Mouse (Mus musculus) stomach, embryonic 16.5 days (tissue): ENCODE results near the gene Mybbp1a. TPM values are rescaled to one million over a fixed set of nuclear protein-coding genes. Genes with fewer than 3 reads are reported as not detected.
A peak's percentile ranks its signal among the peaks of the same experiment; 100 is the strongest.

ENCODE experiments used
- ATAC-seq: fragments of 200-750 bp; cut with Nextera tagmentation; 2 replicates; pipeline ENCODE4 v1.8.0; 2017; ENCODE audit warnings: moderate number of reproducible peaks, moderate TSS enrichment; ENCODE audit not compliant: insufficient read depth, low FRiP score
- H3K27ac ChIP-seq: fragments of 300-500 bp; sonication (generic); 2 replicates; pipeline ENCODE4 v1.5.1; 2014; ENCODE audit warnings: low read length
- H3K27me3 ChIP-seq: fragments of 300-500 bp; sonication (generic); 2 replicates; pipeline ENCODE4 v1.6.1; 2014; ENCODE audit warnings: low read length, control low read depth, mixed read lengths; ENCODE audit not compliant: control insufficient read depth, insufficient read depth
- H3K36me3 ChIP-seq: fragments of 300-500 bp; sonication (generic); 2 replicates; pipeline ENCODE4 v1.6.1; 2014; ENCODE audit warnings: low read length; ENCODE audit not compliant: control insufficient read depth, insufficient read depth
- H3K4me1 ChIP-seq: fragments of 300-500 bp; sonication (generic); 2 replicates; pipeline ENCODE4 v1.6.1; 2014; ENCODE audit warnings: low read length, control low read depth, mixed read lengths; ENCODE audit not compliant: control insufficient read depth, insufficient read depth
- H3K4me2 ChIP-seq: fragments of 300-500 bp; sonication (generic); 2 replicates; pipeline ENCODE4 v1.6.1; 2014; ENCODE audit warnings: low read depth, low read length, mixed read lengths
- H3K4me3 ChIP-seq: fragments of 300-500 bp; sonication (generic); replicated peaks from 2 replicates; pipeline ENCODE4 v1.5.1; 2014; ENCODE audit warnings: mild to moderate bottlenecking, low read length
- H3K9ac ChIP-seq: fragments of 300-500 bp; sonication (generic); 2 replicates; pipeline ENCODE4 v1.6.1; 2014; ENCODE audit warnings: low read length
- H3K9me3 ChIP-seq: fragments of 300-500 bp; sonication (generic); replicated peaks from 2 replicates; pipeline ENCODE4 v1.6.1; 2016; ENCODE audit warnings: low read length, control low read depth; ENCODE audit not compliant: control insufficient read depth
- WGBS: fragments of 180-500 bp; shearing (Covaris S2); extraction: QIAGEN DNeasy Blood & Tissue Kit; methylation state at CpG from one replicate; pipeline ENCODE4 v1.1.7; 2014; 5-methylcytosine and 5-hydroxymethylcytosine counted together
- polyA plus RNA-seq: library from polyadenylated mRNA; unstranded; fragments of >200 nt; fragmentation: Nextera tagmentation; extraction: Ambion mirVana; gene quantifications from 2 replicates; pipeline ENCODE4 v1.2.1, GENCODE M21; 2015

Gene Mybbp1a
- polyA plus RNA-seq, 1 experiment from 2014 or later, result 117 TPM

DNA sequence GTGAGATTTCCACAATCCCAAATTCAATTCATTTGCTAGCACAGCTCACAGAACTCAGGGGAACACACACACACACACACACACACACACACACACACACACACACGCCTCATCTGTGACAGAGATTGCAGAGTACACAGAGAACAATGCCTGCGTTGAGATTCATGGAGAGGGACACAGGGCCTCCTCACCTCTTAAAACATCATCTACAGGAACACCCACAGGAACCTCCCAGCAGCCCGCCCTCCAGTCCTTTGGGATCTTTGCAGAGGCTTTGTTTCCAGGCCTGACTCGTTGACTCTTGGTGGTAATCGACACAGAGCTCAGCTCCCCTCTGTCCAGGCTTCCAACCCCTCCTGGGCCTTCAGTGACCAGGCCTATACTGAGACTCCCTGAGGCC is 36.0 kb downstream of the Mybbp1a start:
- Histone ChIP-seq H3K4me1 (peaks cover 22% of the 10 kb centered on the region; the same call in 1 of the 2 replicates), H3K36me3 (no peaks in the 10 kb centered on the region), H3K4me3 (no peak overlapping the region), H3K9ac (peak overlapping the region; percentile 41; the same call in 1 of the 2 replicates), H3K4me2 (no peak overlapping the region), H3K27me3 (no peaks in the 10 kb centered on the region), H3K9me3 (no peaks in the 10 kb centered on the region), H3K27ac (no peak overlapping the region)
- ATAC-seq, result no peak
- WGBS, result 41% methylated on average over 5 of the region's 5 CpGs

DNA sequence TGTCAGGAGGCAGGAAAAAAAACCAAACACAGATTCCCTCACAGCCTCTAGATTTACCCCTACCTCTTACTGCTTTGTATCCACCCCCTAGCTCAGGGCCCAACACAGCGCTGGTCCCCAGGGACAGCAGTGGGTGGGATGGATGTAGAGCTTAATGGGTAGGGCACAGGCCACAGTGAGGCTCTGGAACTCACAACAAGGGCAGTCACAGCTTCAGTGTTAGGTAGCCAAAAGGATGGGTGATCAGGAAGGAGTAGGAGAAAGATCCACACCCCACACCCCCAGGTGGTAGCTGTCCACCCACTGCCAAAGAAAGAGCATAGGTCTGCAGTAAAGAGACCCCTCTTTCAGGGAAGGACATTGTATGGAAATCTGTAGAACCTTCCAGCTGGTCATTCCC is 36.5 kb downstream of the Mybbp1a start:
- WGBS, result 86% methylated on average over 1 of the region's 1 CpGs

DNA sequence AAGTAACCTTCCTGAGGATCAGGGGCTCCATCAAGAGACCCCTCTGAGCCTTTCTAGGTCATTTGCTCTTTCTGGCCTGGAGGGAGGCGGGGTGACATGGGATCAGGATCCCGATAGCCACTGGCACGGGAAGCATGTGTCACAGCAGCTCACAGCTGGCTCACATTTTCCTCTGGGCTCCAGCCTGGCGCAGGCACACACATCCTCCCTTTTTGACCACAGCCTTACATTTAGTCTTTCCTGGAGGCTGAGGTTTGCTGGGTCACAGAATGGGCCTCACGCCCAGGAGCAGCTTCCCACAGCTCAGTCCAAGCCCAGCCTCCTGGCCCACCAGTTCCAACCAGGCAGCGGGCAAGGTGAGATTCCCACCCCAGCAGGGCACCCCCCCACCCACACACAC is 37.1 kb downstream of the Mybbp1a start:
- Histone ChIP-seq H3K27ac (peak overlapping the region; percentile 44; the same call in 1 of the 2 replicates), H3K4me2 (no peak overlapping the region), H3K9me3 (no peaks in the 10 kb centered on the region), H3K4me3 (no peak overlapping the region), H3K27me3 (no peaks in the 10 kb centered on the region), H3K9ac (no peak overlapping the region), H3K4me1 (peaks cover 16% of the 10 kb centered on the region; the same call in 1 of the 2 replicates), H3K36me3 (no peaks in the 10 kb centered on the region)
- 67% methylated on average over 6 of the region's 6 CpGs for WGBS
- no peak for ATAC-seq

More for the DNA sequence above, 36.5 kb downstream of the Mybbp1a start:
- ATAC-seq, result no peak
- Histone ChIP-seq H3K4me3 (no peak overlapping the region), H3K27me3 (no peaks in the 10 kb centered on the region), H3K9ac (peak overlapping the region; percentile 41; the same call in 1 of the 2 replicates), H3K27ac (peak overlapping the region; percentile 44; the same call in 1 of the 2 replicates), H3K4me2 (no peak overlapping the region), H3K4me1 (peaks cover 20% of the 10 kb centered on the region; the same call in 1 of the 2 replicates), H3K36me3 (no peaks in the 10 kb centered on the region), H3K9me3 (no peaks in the 10 kb centered on the region)

DNA sequence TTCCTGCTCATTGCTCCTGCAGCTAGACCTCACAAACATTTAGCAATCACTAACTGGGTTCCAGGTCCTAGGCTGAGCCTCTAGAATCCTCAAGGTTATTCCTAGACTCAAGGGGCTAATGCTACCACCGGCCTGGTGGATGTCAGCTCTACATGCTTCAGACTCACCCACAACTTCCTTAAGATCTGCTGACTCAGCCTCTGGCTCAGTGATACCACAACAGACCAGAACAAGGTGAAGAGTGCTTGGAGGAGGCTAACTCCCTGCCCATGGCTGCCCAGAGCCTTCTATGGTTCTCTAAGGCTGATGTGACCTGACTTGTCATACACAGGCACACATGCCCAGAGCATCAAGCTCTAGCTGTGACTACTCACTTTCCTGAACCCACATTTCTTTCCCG is 38.3 kb downstream of the Mybbp1a start:
- WGBS, result 86% methylated on average over 2 of the region's 2 CpGs
- no peak overlapping the region for H3K9ac ChIP-seq
- H3K4me1 ChIP-seq, result peaks cover 13% of the 10 kb centered on the region; the same call in 1 of the 2 replicates
- H3K27me3 ChIP-seq, result no peaks in the 10 kb centered on the region
- no peaks in the 10 kb centered on the region for H3K36me3 ChIP-seq
- H3K27ac ChIP-seq, result no peak overlapping the region
- H3K9me3 ChIP-seq, result no peaks in the 10 kb centered on the region
- no peak overlapping the region for H3K4me3 ChIP-seq
- no peak overlapping the region for H3K4me2 ChIP-seq
- ATAC-seq, result no peak

DNA sequence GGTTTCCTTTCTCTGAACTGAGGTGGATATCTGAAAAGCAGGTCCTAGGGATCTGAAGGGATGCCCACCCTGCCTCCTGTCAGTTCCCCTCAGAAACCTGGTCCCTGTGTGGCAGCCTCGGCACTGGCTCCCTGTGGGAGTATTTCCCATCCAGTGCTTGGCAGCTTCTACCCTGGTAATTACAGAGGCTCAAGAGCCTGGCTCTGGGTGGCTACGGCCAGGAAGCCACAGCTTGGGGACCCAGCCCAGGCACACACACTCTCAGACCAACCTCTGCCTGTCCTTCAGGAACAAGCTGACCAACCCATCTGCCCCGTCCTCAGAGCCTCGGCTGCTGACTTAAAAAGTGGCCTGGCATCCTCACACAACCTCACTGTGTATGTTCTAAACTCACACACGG is 40.2 kb downstream of the Mybbp1a start:
- H3K36me3 ChIP-seq, result no peaks in the 10 kb centered on the region
- H3K27me3 ChIP-seq, result no peaks in the 10 kb centered on the region
- no peak overlapping the region for H3K4me3 ChIP-seq
- no peak for ATAC-seq
- H3K4me2 ChIP-seq, result no peak overlapping the region
- H3K27ac ChIP-seq, result no peak overlapping the region
- 70% methylated on average over 5 of the region's 5 CpGs for whole genome bisulfite sequencing
- peaks cover 8% of the 10 kb centered on the region; the same call in 1 of the 2 replicates for H3K4me1 ChIP-seq
- H3K9ac ChIP-seq, result no peak overlapping the region
- no peaks in the 10 kb centered on the region for H3K9me3 ChIP-seq

DNA sequence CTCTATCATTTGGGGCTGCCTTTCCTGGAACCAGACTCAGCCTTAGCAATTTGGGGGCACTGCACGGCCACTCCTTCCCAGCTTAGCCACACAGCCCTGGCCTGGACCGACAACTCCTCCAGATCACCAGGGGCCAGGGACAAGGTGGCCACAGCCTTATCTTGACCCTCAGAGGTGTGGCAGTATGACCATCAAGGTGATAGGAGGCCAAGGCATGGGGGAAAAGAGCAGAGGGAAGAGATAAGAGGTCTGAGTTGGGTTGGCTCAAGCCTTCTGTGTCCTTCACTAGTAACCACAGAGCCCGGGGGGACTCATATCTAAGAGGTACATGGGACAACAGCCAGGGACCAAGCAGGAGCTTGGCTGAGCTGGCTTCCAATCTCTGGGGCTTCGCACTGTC is 40.8 kb downstream of the Mybbp1a start:
- Histone ChIP-seq H3K4me1 (peaks cover 8% of the 10 kb centered on the region; the same call in 1 of the 2 replicates), H3K9me3 (no peaks in the 10 kb centered on the region), H3K27me3 (no peaks in the 10 kb centered on the region), H3K4me3 (no peak overlapping the region), H3K36me3 (no peaks in the 10 kb centered on the region), H3K9ac (no peak overlapping the region), H3K4me2 (no peak overlapping the region), H3K27ac (no peak overlapping the region)
- ATAC-seq, result no peak
- 66% methylated on average over 4 of the region's 4 CpGs for WGBS

DNA sequence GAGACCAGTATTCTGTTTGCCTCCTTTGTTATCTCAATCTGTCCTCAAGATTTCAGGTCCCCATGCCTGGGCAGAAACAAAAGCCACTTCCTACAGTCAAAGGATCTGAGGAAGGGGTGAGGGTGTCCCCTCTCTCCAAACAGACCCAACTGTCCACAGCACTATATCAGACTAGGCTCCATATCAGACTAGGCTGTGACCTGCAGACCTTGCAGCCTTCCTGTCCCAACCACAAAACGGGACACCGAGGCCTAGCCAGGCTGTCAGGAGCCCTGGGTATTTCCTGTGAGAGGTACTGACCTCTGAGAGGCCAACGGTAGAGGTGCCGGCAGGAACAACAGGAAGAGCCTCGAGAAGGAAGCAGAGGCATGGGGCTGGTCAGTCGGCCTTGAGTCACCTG is 43.4 kb downstream of the Mybbp1a start:
- H3K4me2 ChIP-seq, result no peak overlapping the region
- H3K27ac ChIP-seq, result no peak overlapping the region
- ATAC-seq, result no peak
- H3K9me3 ChIP-seq, result no peaks in the 10 kb centered on the region
- no peaks in the 10 kb centered on the region for H3K36me3 ChIP-seq
- 46% methylated on average over 6 of the region's 6 CpGs for WGBS
- H3K9ac ChIP-seq, result no peak overlapping the region
- H3K27me3 ChIP-seq, result peaks cover 12% of the 10 kb centered on the region
- no peak overlapping the region for H3K4me3 ChIP-seq
- peaks cover 19% of the 10 kb centered on the region for H3K4me1 ChIP-seq

DNA sequence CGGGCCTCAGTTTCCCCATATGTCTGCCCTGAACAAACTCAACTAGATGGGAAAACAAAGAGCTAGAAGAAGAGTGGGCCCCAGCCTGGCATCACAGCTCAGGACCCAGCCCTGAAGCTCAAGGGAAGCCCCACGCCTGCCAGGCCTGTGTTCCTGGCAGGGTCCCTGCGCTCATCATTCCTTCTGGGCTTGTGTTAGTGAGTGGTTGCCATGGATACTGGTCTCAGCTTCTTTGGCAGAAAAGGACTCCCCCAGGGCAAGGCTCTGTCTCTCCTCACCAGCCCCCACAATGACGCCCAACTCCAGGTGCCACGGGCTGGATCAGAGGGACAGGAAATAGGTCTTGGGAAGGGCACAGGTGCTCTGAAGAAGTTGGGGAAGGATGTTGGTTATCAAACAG is 44.0 kb downstream of the Mybbp1a start:
- no peak overlapping the region for H3K27ac ChIP-seq
- 66% methylated on average over 5 of the region's 5 CpGs for WGBS
- no peak overlapping the region for H3K4me2 ChIP-seq

DNA sequence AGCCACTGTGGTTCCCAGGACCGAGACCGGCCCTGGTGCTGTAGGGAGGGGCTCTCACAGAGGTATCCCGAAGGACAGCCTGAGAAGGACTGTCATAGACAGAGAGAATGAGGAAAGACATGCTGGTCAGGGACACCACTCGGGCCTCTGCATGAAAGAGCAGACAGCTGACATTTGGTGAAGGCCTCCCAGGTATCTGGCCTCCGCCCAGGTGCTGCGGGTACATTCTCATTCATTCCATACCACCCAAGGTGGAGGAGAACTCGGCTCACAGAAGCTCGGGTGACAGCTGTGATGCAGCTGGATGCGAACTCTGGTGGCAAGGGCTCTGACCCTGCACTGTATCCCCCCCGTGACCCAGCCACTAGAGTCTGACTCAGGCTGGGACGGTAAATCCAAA is 44.8 kb downstream of the Mybbp1a start:
- no peak for ATAC-seq
- WGBS, result 62% methylated on average over 11 of the region's 11 CpGs
- H3K4me2 ChIP-seq, result no peak overlapping the region
- no peaks in the 10 kb centered on the region for H3K9me3 ChIP-seq
- H3K4me3 ChIP-seq, result no peak overlapping the region
- H3K27ac ChIP-seq, result no peak overlapping the region
- H3K9ac ChIP-seq, result no peak overlapping the region
- no peaks in the 10 kb centered on the region for H3K36me3 ChIP-seq
- peaks cover 12% of the 10 kb centered on the region for H3K27me3 ChIP-seq
- peaks cover 19% of the 10 kb centered on the region for H3K4me1 ChIP-seq

More for the DNA sequence above, 44.0 kb downstream of the Mybbp1a start:
- no peak overlapping the region for H3K9ac ChIP-seq
- no peaks in the 10 kb centered on the region for H3K36me3 ChIP-seq
- peaks cover 19% of the 10 kb centered on the region for H3K4me1 ChIP-seq
- no peak overlapping the region for H3K4me3 ChIP-seq
- no peak for ATAC-seq
- H3K27me3 ChIP-seq, result peaks cover 12% of the 10 kb centered on the region
- H3K9me3 ChIP-seq, result no peaks in the 10 kb centered on the region
